Mouse (Mus musculus): Measurements from ENCODE around the gene Slc8a3.

The Slc8a3 gene

DNA sequence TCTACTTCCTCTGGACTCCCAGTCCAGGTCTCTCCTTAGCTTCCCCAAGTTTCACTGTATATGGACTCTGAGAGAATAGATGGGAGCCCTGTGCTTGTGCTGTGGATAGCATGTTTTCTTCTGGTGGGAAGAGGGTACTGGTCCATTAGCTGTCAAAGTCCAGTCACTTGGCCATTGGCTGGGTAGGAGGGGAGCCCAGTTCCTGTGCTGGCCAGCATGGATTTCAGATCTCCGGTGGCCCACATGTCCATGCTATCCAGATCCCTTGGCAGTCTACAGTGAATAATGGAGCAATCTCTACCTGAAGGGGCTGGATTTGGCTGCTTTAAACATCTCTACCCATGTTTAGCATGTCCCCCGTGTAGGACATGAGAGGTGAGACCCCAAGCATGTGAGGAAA lies 148.0 kb downstream of the Slc8a3 start:
- in situ Hi-C loops (cut with MboI) = loop anchor here (5.0 kb wide), 1 partner anchor 208 kb away; no protein-coding TSS in a partner anchor

DNA sequence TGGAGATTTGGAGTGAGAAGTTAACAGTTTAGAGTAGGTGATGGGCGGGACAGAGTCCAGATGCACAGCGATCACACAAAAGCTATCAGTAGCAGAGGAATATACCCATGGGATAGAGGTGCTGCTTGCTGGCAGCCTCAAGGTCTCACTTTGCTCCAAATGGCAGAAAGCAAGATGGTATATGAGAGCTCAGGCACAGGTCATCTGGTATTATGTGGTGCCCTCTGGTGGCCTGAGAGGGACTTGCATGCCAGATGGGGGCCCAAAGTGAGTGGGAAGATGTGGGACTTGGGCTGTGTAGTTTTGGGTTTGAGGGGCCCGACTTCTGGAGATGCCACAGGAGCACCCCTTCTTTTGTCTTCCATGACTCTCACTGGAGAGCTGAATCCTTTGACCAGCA lies 150.9 kb downstream of the Slc8a3 start:
- in situ Hi-C loops (cut with MboI) = loop anchor here (5.0 kb wide), 1 partner anchor 205 kb away; no protein-coding TSS in a partner anchor

DNA sequence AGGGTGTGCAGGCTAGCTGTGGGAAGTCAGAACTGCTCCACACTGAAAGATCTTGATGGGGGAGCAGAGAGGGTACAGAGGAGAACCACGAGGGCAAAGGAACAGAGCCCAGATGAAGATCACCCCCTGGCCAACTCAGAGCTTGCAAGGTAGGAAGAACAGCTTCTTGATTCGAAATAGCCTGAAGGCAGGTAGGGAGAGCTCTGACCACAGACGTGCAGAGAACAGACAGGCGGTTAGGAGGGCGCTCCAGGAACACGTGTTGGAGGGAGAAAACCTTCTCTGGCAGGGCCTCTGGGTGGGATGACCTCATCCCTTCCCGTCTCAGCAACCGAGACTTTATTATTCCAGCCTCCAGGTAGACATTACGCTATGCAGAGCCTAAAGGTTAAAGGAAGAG lies 157.7 kb downstream of the Slc8a3 start:
- in situ Hi-C loops (cut with MboI) = no loop called here

DNA sequence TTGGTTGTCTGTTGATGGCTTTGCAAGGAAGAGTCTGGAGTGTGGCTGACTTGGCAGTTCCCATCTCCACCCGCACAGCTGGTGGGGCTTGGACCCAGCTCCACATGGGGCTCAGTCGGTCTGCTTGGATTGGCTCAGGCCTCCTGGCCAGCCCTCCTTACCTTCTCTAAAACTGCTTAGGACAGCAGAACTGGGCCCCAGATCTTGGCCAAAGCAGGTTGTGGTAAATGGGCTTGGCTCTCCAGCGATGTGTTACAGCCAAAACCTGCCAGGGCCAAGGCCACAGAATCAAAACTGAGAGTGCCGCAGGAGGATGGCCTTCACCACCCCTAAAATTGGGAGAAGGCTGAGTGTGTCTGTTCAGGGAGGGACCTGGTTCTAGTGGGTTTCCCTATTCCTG lies 159.1 kb downstream of the Slc8a3 start:
- in situ Hi-C loops (cut with MboI) = no loop called here

DNA sequence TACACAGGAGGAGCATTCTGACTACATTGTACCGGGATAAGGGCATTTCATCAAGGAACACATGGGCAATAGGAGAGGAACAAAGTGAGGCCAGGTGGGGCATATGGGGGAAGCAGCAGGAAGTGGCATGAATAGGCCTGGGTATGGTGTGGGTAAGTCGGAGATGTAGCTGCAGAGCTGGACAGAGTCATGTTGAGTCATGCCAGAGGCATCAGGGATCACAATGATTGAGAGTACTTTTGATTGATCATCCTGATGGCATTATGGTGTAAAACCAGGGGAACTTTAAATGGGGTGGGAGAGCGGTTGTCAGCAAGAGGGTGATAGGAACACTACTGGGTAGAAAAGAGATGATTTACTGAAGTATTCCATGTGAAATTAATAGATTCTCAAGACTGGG lies 160.0 kb downstream of the Slc8a3 start:
- in situ Hi-C loops (cut with MboI) = no loop called here

DNA sequence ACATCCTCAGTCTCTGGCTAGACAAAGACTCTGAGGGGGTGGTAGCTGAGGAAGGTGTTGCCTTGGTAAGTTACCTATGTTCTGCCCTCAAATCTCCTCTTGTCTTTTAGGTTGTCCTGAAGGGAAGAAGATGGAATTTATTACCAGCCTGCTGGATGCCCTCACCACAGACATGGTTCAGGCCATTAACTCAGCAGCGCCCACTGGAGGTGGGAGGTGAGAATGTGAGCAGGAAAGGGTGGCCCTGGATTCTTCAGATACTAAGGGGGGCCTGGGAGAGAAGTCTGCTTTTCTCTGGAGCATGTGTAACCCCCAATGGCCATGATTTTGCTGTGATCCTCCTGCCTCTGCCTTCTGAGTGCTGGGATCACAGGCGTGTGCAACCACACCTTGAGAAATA lies 162.9 kb downstream of the Slc8a3 start:
- in situ Hi-C loops (cut with MboI) = no loop called here

DNA sequence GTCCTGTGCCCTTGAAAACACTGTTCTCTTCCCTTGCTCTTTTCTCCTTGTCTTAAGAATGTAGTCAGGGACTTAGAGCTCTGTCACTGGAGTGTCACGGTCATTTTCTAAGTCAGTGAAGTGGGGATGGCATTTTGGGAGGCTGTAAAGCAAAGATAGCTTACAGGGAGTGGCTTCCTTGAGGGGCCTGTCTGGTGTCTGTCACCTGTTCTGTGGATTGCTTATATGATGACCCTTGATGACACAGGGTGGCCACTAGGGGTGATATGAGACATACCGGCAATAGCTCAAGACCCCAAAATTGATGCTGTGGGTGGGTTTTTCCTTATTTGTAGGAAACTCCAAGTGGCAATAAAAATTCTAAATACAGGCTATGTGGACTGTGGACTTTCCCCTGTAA lies 164.5 kb downstream of the Slc8a3 start:
- in situ Hi-C loops (cut with MboI) = no loop called here

DNA sequence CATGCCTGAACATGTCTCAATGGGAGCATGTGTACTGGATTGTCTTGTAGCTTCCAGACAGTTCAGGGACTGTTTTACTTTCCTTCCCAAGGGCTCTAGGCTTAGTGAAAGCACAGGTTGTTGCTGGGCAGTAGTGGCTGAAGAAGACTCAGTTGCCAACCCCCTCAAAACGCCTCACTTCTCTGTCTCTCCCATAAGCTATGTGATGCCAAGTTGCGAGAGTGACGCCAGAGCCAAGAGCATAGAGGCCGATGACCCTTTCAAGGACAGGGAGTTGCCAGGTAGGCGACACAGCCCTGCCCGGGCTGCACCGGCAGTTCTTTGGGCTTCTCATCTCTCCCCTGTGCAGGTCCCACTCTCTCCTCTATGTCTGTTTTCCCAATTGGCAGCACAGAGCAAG lies 164.9 kb downstream of the Slc8a3 start:
- in situ Hi-C loops (cut with MboI) = no loop called here

DNA sequence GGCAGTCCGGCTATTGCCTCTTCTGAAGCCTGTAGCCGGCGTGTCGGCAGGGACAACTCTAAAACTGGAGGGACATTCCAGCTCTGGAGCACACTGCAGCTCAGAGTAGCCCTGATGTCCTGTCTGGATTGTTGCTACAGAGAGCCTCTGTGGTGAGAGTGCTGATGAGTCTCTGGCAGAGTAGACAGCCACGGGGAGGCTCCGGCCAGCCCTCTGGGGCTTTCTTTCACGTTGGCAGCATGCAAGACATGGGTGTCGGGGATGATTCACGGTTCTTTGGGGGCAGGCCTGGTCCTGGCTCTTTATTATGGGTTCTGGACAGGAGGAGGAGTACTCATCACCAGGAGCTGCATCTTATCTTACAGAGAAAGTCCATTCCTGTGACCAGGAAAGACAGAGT lies 165.8 kb downstream of the Slc8a3 start:
- in situ Hi-C loops (cut with MboI) = no loop called here

DNA sequence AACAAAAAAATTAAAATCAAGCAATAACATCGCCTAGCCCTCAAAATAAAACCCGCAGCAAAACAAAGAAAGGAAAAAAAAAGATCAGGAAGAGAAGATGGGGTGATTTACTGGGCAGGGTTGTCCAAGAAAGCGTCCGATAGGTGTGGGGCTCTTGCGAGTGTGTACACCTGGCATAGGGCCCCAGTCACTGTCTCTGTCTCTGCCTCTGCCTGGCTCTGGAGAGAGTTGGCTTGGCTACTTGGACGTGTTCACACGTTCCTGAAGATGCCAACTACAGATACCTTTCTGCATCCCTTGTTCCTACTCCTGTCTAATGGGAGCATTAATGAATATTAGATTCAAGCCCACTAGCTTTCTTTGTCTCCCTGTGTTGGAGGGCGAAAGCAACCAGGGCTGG lies 166.4 kb downstream of the Slc8a3 start:
- in situ Hi-C loops (cut with MboI) = no loop called here

DNA sequence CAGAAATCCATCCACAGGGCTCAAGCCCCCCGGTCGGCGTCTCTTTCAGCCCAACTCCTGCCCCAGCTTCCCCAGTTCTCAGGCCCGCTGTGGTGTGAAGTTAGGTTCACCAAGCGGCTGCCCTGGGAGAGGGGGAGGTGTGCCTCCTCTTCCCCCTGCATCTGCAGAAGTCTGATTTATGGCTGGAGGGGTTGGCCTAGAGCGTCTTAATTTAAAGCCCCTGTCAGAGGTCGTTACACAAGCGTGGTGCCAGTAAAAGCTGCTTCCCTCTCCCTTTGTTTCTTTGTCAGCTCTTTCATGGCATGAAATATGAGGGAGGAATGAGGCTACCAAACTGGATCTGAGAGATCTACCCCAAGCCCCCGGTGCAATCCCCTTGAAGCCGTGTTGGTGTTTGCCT lies 166.9 kb downstream of the Slc8a3 start:
- in situ Hi-C loops (cut with MboI) = no loop called here

DNA sequence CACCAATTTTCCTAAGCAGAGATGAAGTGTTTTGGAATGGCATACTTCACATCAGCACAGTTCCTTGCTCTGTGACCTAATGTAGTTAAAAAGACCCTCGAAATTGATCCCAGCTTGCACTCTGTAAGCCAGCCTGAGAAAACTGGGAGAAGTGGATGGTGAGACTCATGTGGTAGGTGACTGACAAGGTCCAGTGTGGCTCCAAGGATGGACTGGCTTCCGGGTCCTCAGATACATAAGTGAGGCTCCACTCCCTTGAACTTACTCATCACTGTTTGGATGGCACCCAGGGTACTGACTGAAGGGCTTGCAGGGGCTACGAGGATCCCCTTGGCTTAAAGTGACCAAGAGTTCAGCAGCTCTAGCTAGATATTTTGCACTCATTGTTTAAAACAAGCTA lies 169.4 kb downstream of the Slc8a3 start:
- in situ Hi-C loops (cut with MboI) = no loop called here

DNA sequence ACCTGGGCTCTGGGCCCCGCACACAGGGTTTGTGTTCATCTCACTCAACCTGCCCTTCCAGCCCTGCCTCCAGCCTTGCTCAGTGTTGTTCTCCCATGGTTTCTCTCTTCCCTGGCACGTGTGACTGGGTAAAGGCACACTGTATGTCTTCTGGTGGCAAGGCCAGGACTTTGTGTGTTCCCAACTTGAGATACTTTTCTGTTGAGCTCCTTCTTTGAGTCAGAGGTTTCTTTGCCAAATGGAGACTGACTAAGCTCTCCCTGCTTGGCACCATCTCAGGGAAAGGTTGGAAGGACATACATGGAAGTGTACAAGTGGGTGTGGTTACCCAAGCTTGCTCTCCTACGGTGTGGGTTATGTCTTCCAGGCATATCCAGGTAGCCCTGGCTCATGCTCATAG lies 169.8 kb downstream of the Slc8a3 start:
- in situ Hi-C loops (cut with MboI) = no loop called here

DNA sequence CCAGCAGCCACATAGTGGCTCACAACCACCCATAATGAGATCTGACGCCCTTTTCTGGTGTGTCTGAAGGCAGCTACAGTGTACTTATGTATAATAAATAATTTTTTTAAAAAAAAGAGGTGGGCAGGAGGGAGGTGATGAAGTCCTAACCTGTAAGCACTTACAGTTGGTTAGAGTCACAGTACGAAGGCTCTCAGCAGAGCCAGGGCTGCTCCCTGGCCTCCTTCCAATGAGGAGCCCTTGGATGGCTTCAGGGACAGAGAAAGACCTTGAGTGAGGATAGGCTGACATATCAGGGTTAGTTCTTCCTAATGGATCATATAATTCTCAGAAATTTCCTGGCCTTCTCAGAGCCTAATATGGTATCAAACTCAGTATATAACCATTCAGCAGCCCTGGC lies 171.7 kb downstream of the Slc8a3 start:
- in situ Hi-C loops (cut with MboI) = no loop called here

DNA sequence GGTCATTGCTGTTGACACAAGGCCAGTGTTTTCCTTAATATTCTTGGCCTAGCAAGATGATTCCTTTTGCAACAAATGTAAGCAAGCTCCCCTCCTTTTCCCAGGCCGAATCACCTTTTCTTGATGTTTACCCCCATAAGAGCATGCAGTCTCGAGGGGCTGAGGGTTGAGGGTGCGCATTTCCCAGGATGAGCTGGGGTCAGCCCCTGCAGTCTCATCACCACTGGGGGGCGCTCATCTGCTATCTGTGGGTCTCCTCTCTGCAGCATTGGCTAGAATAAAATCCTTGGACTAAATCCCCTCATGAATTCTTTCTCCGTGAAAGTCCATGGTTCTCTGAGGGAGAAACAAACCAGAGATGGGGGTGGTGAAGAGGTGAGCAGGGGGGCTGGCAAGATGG lies 172.1 kb downstream of the Slc8a3 start:
- in situ Hi-C loops (cut with MboI) = no loop called here

DNA sequence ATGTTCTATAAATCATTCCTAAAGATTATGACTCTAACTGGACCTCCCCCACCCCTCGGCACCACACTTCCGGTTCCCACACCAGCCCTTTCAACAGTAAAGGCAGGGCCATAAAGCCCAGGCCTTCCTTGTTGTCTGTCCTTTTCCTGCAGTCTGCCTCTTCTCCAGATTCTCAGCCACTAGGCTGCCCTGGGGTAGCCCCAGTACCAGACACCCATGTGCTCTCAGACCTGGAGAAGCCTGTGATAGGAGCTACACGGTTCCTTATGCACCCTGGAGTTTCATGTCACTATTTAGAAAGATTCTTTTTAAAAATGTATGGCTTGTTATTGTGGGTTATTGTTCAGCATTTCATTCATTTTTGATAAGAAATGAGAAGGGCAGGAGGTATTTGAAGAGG lies 172.6 kb downstream of the Slc8a3 start:
- in situ Hi-C loops (cut with MboI) = no loop called here

DNA sequence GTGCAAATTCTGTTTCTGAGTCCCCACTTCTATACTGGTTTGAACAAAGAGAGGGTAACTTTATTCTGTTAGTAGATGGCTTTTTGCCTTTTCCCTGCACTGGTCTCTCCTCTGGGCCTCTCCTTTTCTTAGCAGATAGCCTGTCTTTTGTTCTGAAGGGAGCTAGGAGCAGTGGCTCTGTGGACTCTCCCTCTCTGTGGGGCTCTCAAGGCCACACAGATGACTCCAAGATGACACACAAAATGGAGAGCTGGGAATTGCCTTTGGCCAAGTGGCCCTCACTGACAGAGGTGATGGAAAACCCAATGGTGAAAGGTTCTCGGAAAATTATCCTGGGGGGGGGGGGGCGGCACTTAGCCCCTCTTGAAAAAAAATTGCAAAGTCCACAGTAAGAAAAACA lies 173.0 kb downstream of the Slc8a3 start:
- in situ Hi-C loops (cut with MboI) = no loop called here

DNA sequence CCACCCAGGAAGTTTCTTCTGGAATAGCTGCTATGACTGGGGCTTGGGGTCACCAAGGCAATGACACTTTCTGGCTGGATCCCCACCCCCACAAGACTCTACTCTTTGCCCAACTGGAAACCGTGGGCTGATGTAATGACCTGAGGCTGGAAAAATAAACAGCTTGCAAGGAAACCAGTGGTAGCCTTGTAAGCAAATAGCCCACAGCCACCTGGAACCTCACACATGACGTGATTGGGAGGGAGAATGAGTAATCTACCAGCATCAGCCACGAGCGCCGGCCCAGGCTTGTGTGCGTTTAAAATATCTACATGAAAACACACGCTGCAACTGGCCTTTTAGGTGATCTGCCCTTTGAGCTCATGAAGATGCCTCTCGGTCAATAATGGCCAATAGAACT lies 176.1 kb downstream of the Slc8a3 start:
- in situ Hi-C loops (cut with MboI) = no loop called here

DNA sequence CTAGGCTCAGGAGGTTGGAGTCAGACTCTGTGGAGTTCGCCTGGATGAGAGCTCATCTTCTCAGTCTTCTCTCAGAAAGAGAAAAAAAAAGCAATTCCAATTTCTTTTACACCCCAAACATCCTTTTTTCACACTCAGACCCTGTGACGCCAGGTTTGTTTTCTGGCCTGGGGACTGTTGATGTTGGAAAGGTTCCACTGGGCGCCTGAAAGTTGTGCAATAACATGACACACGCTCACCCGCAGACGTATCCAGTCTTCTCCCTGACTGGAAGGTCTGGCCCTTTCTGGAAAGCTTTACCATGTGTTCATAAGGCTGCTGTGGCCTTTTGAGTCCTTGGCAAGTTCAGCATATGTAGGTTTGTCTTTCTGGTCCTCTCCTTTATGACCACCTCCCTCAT lies 177.3 kb downstream of the Slc8a3 start:
- in situ Hi-C loops (cut with MboI) = no loop called here

DNA sequence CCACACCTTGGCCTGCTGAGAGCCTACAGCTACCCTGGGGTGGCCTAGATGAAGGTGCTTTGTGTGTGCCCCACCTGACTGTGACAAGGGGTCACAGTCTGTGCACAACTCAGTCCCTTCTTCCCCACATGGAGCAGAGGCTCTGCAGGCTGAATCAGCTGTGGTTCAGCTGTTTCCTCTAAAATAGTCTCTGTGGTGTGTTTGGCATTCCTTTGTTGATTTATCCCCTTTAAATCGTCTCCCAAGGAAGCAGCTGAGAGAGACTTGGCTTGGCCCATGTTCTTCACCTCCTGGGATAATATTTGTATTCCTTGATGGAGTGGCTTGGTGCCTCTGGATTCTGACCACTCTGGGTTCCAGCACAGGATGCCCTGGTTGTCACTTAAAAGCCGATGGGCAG lies 180.9 kb downstream of the Slc8a3 start:
- in situ Hi-C loops (cut with MboI) = no loop called here

DNA sequence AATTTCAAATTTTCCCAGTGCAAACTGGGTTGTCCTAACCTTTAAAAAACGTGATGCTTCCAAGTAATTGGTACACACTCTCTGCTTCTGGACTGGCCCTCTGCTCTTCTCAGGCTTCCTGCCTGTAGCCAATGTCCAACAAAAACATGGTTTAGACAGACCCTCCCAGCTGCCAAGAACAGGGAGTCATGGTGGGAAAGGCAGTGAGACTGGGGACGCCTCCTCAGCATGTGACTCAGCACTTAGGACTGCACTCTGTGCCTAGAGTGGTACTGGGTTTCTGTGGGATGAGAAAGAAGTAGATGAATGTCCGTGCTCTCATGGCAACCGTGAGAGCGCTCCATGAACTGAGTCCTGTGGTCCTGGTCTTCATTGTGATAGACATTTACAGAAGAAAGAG lies 182.1 kb downstream of the Slc8a3 start:
- in situ Hi-C loops (cut with MboI) = no loop called here

DNA sequence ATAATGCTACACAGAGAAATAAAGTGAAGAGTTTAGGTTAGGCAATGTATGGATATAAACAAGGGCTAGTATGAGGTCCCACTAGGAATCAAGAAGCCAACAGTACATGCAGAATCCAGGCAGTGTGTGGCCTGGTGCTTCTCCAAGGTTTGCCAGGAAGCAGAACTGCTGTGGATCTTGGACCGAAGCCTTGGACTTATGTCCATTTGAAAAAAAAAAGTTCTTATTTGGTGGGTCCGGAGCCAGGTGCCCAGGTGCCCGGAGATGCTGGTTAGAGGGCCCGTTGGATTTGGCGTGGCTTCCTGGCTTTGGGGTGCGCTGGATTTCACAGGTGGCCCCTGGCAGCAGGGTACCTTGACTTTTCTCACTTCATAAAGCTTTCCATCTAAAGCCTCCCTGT lies 185.0 kb downstream of the Slc8a3 start:
- in situ Hi-C loops (cut with MboI) = no loop called here

All from mature B cell (primary cell).